Mouse (Mus musculus) left cerebral cortex, adult 2 months (tissue): ENCODE data around the gene Acot7. TPM values are rescaled to one million over a fixed set of nuclear protein-coding genes. Genes with fewer than 3 reads are reported as not detected.
A peak's percentile ranks its signal among the peaks of the same experiment; 100 is the strongest.

Source experiments
- DNase-seq, 2 experiments: peaks; one replicate each; pipeline ENCODE4 v3.0.0; 2021 to 2022; ENCODE audit warnings: low spot score in 2 of 2, mixed read lengths in 1 of 2; ENCODE audit errors: extremely low spot score in 1 of 2
- H3K27ac ChIP-seq: fragments of 200-600 bp; 2 replicates; pipeline ENCODE4 v1.8.1; 2022
- H3K4me3 ChIP-seq: fragments of 200-600 bp; 2 replicates; pipeline ENCODE4 v1.8.1; 2022
- CTCF ChIP-seq: fragments of 200-600 bp; IDR thresholded peaks from 2 replicates; pipeline ENCODE4 v1.8.1; 2022; ENCODE audit warnings: antibody characterized with exemption, mild to moderate bottlenecking, moderate library complexity
- intact Hi-C: fragments of 180-260 bp; cut with DNase I; formaldehyde crosslinking; loops from one replicate; pipeline ENCODE4 v1.15.1; 2025
- total RNA-seq, 2 experiments: library from RNA; stranded (reverse); gene quantifications; 2 replicates each; pipeline ENCODE4 v1.2.3; 2021

The Acot7 gene
- total RNA-seq, 2 experiments from 2014 or later, result 300 to 307 TPM

- Histone ChIP-seq H3K4me3 (no peak overlapping the region), H3K27ac (no peak overlapping the region)
- intact Hi-C loops, result loop anchor here (5.0 kb wide), 3 partner anchors 156 to 321 kb away; partner anchors contain the start of gene Rpl22
- TF ChIP-seq CTCF, result peak; percentile 5; the same call in 1 of the 2 replicates
- DNase-seq, result no peak
These were observed 6.4 kb upstream of the Acot7 start for GRCm38 (mm10) chr4:152171543-152171942.

GRCm38 (mm10) chr4:152173041-152173440 is 4.9 kb upstream of the Acot7 start:
- TF ChIP-seq CTCF, result peak; percentile 89
- no peak overlapping the region for H3K27ac ChIP-seq
- DNase-seq, result peak; percentile 80 to 86
- intact Hi-C loops, result loop anchor here (2.0 to 5.0 kb wide), 5 partner anchors 112 to 319 kb away; partner anchors contain the start of gene Rpl22
- H3K4me3 ChIP-seq, result no peak overlapping the region

- TF ChIP-seq CTCF, result no peak
- DNase-seq, result no peak
- intact Hi-C loops, result loop anchor here (2.0 to 5.0 kb wide), 5 partner anchors 111 to 318 kb away; partner anchors contain the start of gene Rpl22
- H3K27ac ChIP-seq, result no peak overlapping the region
- H3K4me3 ChIP-seq, result no peak overlapping the region
These were observed 4.0 kb upstream of the Acot7 start for GRCm38 (mm10) chr4:152173956-152174355.

- Histone ChIP-seq H3K27ac (no peak overlapping the region), H3K4me3 (no peak overlapping the region)
- TF ChIP-seq CTCF, result no peak
- DNase-seq, result no peak
- intact Hi-C loops, result no loop called here
These were observed 1.3 kb upstream of the Acot7 start for GRCm38 (mm10) chr4:152176638-152177037.

- intact Hi-C loops, result no loop called here
- Histone ChIP-seq H3K27ac (peak overlapping the region; percentile 96), H3K4me3 (peak overlapping the region; percentile 78)
- no peak for DNase-seq
- TF ChIP-seq CTCF, result no peak
These were observed 779 bp upstream of the Acot7 start for GRCm38 (mm10) chr4:152177174-152177536.

GRCm38 (mm10) chr4:152178344-152178864 is 470 bp downstream of the Acot7 start:
- peak overlapping the region; percentile 86 for H3K27ac ChIP-seq

GRCm38 (mm10) chr4:152178916-152179705 is 1.2 kb downstream of the Acot7 start:
- no peak for DNase-seq
- no peak for TF ChIP-seq CTCF
- intact Hi-C loops, result loop anchor here (2.0 kb wide), 1 partner anchor 34 kb away; no protein-coding TSS in a partner anchor
- Histone ChIP-seq H3K27ac (peak overlapping the region; percentile 86), H3K4me3 (peak overlapping the region; percentile 78)

More at GRCm38 (mm10) chr4:152178344-152178864, 470 bp downstream of the Acot7 start:
- DNase-seq, result peak in 1 of 2 experiments; percentile 60
- intact Hi-C loops, result loop anchor here (2.0 kb wide), 1 partner anchor 34 kb away; no protein-coding TSS in a partner anchor
- TF ChIP-seq CTCF, result no peak
- peak overlapping the region; percentile 78 for H3K4me3 ChIP-seq

GRCm38 (mm10) chr4:152179946-152180660 is 2.2 kb downstream of the Acot7 start:
- no peak for TF ChIP-seq CTCF
- Histone ChIP-seq H3K4me3 (peak overlapping the region; percentile 78; the same call in 1 of the 2 replicates), H3K27ac (no peak overlapping the region)
- no peak for DNase-seq
- intact Hi-C loops, result loop anchor here (2.0 kb wide), 1 partner anchor 33 kb away; no protein-coding TSS in a partner anchor

GRCm38 (mm10) chr4:152182205-152182604 is 4.3 kb downstream of the Acot7 start:
- Histone ChIP-seq H3K27ac (no peak overlapping the region), H3K4me3 (no peak overlapping the region)
- TF ChIP-seq CTCF, result no peak
- intact Hi-C loops, result no loop called here
- DNase-seq, result no peak

- no peak for DNase-seq
These were observed 6.6 kb downstream of the Acot7 start for GRCm38 (mm10) chr4:152184353-152185035.

GRCm38 (mm10) chr4:152185137-152185509 is 7.2 kb downstream of the Acot7 start:
- TF ChIP-seq CTCF, result no peak; the same call in none of the 2 replicates
- intact Hi-C loops, result no loop called here
- DNase-seq, result no peak
- no peak overlapping the region for H3K4me3 ChIP-seq
- H3K27ac ChIP-seq, result peak overlapping the region; percentile 32; the same call in 1 of the 2 replicates

More at GRCm38 (mm10) chr4:152184353-152185035, 6.6 kb downstream of the Acot7 start:
- peak; percentile 57 for TF ChIP-seq CTCF
- H3K4me3 ChIP-seq, result no peak overlapping the region
- intact Hi-C loops, result no loop called here
- H3K27ac ChIP-seq, result peak overlapping the region; percentile 47; the same call in 1 of the 2 replicates
